Mouse (Mus musculus) splenic B cell, adult 2 months (primary cell): Measurements from ENCODE around the gene Suox.
"Not testable (repeated sequence)": the region's sequence is repeated elsewhere in the genome, so short reads cannot be mapped to it uniquely, and the experiment has no call there.

Experiments used
- DNase-seq: peaks from one replicate; pipeline ENCODE4 v3.0.0-alpha.2; 2011; ENCODE audit warnings: low read depth, low spot score
- H3K27me3 ChIP-seq: 2 replicates; pipeline ENCODE4 v1.6.1; 2012; ENCODE audit warnings: mild to moderate bottlenecking, low read length, moderate library complexity, mixed read lengths; ENCODE audit not compliant: control insufficient read depth, poor library complexity, insufficient read depth, severe bottlenecking
- H3K36me3 ChIP-seq: 2 replicates; pipeline ENCODE4 v1.6.1; 2012; ENCODE audit warnings: mild to moderate bottlenecking, low read length, moderate library complexity, mixed read lengths; ENCODE audit not compliant: control insufficient read depth, poor library complexity, insufficient read depth, severe bottlenecking

The Suox gene

GRCm38 (mm10) chr10:128626311-128627310 is 47.3 kb downstream of the Suox start, which contains the start of gene Rps26:
Rps26 (minus strand) TSS chr10:128626747.
- Histone ChIP-seq H3K36me3 (peaks cover 5% of the 10 kb centered on the region; the same call in 1 of the 2 replicates), H3K27me3 (no peaks in the 10 kb centered on the region)
- peak; percentile 98 for DNase-seq

- H3K36me3 ChIP-seq: peaks cover 5% of the 10 kb centered on the region; the same call in 1 of the 2 replicates
- no peak for DNase-seq
- no peaks in the 10 kb centered on the region for H3K27me3 ChIP-seq
These were observed 48.5 kb downstream of the Suox start for GRCm38 (mm10) chr10:128625287-128625894.

GRCm38 (mm10) chr10:128623106-128623613 is 50.7 kb downstream of the Suox start:
- DNase-seq, H3K27me3 ChIP-seq, H3K36me3 ChIP-seq: not testable (repeated sequence)

DNA sequence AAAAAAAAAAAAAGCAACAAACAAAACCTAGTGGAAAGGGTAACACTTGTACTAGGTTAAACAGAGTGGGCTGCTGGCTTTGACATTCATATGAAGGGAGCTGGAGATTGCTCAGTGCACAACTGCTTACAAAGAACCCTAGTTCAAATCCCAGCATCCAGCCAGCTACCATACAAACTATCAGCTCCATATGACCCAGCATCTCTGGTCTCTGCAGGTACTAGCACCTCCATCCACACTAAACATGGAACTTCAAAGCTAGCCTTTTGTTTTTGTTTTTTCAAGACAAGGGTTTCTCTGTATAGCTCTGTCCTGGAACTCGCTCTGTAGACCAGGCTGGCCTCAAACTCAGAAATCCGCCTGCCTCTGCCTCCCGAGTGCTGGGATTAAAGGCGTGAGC is 51.2 kb downstream of the Suox start:
- H3K27me3 ChIP-seq: no peaks in the 10 kb centered on the region
- H3K36me3 ChIP-seq: peaks cover 5% of the 10 kb centered on the region; the same call in 1 of the 2 replicates
- DNase-seq: no peak

- DNase-seq: no peak
- H3K36me3 ChIP-seq: peaks cover 5% of the 10 kb centered on the region; the same call in 1 of the 2 replicates
- H3K27me3 ChIP-seq: no peaks in the 10 kb centered on the region
These were observed 51.8 kb downstream of the Suox start for GRCm38 (mm10) chr10:128621986-128622520.

- Histone ChIP-seq H3K36me3 (peaks cover 5% of the 10 kb centered on the region; the same call in 1 of the 2 replicates), H3K27me3 (no peaks in the 10 kb centered on the region)
- DNase-seq: no peak
These were observed 53.6 kb downstream of the Suox start for GRCm38 (mm10) chr10:128620241-128620640.
